Mouse (Mus musculus) CD4-positive helper T cell, adult 2 months (primary cell): ENCODE data around the gene Dlgap4.
A peak's percentile ranks its signal among the peaks of the same experiment; 100 is the strongest.

ENCODE experiments used
- DNase-seq: peaks from one replicate; pipeline ENCODE4 v3.0.0-alpha.2; 2012; ENCODE audit warnings: low read depth, missing footprints, low spot score

The Dlgap4 gene

DNA sequence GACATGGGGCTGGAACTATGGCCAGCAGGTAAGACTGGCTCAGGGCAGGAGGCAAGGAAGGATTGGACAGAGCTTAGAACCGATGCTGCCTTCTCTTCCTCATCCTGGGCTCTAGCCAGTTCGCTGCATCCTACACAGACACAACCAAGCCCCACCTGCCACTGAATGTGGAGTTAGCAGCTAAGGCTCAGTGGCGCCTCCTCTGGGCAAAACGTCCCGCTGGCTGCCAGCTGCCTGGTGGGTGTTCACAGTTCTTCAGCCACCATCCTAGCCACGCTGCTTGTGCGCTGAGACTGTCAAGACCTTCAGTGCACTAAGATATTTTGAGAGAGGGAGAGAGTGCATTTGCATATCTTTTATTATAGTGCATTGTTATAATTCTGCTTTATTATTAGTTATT lies 45.2 kb downstream of the Dlgap4 start:
- DNase-seq = no peak

DNA sequence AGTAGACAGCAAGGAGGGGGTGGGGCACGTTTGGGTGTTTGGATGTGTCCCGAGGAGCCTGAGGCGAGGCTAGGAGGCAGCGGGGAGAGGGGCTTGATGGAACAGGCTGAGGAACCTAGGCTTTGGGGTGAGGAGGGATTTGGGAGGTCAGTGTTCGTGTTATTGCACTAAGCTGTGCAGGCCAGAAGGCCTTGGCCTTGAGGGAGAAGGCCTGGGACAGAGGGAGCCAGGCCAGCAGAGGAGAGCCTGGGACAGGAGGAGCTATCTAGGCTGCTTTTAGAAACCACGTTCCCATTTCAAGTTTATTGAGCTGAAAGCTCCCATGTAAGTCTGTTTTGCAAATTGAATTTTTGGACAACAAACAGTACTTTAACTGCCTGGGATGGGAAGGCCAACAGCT lies 46.5 kb downstream of the Dlgap4 start:
- no peak for DNase-seq

DNA sequence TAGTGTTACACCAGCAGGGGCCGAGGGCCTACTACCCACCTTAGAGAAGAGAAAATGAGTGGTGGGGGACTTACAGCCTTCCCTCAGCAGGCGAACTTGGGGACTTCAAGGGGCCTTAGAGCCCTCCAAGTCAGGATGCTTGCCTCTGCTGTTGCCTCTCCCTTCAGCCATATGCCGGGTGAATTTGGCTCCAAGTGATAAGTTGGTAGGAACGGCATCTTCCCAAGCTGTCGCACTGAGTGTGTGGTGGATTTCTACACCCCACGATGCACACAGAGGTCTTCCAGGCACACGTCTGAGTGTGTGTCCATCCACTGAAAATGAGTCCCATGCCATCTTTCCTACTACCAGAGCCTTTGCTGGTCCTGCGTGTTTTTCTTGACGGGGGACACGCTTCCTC lies 49.7 kb downstream of the Dlgap4 start:
- no peak for DNase-seq

- no peak for DNase-seq
These were observed 50.9 kb downstream of the Dlgap4 start for GRCm38 (mm10) chr2:156664407-156664806.

- no peak for DNase-seq
These were observed 51.6 kb downstream of the Dlgap4 start for GRCm38 (mm10) chr2:156664993-156665518.

DNA sequence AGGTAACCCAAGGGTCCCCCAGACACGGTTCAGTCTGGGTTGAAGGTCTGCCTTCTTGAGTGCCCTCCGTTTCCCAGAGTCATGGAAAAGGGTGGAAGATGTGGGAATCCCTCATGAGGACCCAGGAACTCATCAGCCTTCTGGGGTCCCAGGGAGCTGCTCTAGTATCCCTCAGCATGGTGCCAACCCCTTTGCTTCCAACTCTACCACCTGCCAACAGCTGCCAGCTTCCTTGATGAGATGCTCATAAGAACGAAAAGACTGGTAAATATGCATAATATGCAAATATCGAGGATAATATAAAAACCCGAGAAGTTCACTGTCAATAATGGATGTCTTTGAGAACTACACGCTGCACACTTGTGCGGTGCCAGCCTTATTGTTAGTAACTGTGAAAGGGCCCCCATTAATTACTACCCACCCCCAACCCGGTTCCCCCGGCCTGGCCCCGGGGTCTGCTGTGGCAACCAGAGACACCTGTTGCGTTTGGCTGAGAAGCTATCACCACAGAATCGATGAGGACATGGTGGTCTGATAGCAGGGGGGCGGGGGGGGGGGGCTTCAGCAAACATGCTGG lies 52.2 kb downstream of the Dlgap4 start:
- no peak for DNase-seq

DNA sequence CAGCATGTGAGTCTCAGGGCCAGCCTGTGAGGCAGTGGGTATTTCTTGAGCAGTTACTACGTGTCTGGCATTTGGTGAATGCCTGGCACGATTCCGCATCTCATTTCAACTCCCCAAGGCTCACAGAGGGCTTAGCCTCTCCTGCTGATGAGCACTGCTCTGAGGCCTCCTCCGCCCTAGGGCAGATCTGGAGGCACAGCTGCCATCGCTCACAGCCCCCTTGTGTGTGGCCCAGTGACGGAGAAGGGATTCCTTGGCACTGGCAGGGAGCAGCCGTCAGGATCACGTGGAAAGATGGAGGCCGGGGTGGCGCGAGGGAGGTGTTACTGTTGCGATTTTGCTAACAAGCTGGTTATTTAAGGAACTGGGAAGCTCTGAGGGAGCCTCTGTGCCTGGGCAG lies 52.7 kb downstream of the Dlgap4 start:
- DNase-seq = no peak

DNA sequence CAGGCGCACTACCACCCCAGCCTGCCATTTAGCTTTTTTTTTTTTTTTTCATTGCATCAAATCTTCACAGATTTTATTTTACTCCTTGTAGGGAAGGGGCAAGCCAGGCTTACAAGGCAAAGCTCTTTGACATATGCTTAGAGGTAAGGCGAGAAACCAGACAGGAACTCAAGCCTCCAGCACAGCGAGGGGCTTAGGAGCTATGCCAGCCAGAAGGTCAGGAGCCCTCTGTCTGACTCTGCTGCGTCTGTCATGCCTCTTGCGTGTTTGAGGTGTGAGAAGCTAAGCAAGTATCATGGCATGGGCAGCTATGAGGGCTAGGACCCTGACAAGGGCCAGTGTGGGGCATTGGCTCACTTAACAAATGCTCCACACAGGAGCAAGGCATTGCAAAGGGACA lies 53.8 kb downstream of the Dlgap4 start:
- no peak for DNase-seq

DNA sequence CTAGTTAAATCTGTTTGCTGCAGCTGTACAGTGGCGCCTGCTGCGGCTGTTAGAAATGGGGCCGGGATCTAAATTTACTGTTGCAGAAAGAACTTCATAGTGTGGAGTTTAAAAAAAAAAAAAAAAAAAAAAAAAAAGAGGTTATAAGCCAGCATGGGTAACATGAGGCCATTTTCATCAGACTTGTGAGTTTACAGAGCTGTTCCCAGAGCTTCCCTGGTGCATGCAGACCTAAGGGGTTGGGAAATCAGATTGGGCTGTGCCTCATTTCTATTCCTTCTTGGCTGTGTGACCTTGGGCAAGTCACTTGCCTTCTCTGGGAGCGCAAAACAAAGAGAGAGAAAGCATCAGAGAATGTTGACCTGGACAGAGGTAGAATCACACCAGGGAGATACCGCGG lies 55.1 kb downstream of the Dlgap4 start:
- DNase-seq = no peak

DNA sequence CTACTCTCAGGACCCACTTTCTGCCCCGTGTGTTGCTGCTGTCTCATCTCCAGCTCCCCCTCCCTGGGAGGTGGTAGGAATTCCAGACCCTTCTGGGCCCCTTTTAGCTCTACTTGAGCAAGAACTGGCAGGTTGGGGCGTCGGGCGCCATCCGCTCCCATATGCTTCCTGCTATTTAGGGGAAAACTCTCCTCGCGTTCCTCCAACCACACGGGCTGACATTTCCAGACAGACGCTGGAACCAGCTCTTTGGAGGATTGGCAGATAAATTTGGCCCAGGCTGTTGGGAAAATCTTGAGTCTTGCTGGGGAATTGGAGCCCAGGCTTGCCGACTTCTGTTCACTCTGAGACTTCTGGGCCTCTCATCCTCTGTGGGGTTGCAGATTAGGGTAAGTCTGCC lies 59.8 kb downstream of the Dlgap4 start:
- DNase-seq = no peak

- DNase-seq = no peak
These were observed 60.6 kb downstream of the Dlgap4 start for GRCm38 (mm10) chr2:156673881-156674669.

DNA sequence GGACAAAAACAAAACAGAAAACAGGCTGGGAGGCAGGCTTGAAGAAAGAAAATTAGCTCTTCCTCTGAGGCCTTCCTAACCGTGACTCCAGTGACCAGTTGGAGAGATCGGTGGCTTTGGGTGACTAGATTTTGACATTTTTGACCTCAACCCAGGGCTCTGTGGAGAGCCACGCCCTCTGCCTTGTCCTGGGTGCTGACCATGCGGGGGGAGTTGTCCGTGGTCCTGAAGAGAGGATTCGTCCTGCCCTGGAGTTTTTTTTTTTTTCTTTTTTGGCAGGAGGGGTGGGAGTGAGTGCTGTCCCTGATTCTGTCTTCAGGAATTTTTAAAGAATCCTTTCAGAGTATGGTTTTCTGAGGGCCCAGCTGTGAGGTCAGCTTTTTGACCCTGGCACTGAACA lies 63.4 kb downstream of the Dlgap4 start:
- DNase-seq = no peak

GRCm38 (mm10) chr2:156678112-156678511 lies 64.6 kb downstream of the Dlgap4 start:
- DNase-seq = no peak

GRCm38 (mm10) chr2:156682965-156683364 lies 69.5 kb downstream of the Dlgap4 start:
- DNase-seq = peak; percentile 35

DNA sequence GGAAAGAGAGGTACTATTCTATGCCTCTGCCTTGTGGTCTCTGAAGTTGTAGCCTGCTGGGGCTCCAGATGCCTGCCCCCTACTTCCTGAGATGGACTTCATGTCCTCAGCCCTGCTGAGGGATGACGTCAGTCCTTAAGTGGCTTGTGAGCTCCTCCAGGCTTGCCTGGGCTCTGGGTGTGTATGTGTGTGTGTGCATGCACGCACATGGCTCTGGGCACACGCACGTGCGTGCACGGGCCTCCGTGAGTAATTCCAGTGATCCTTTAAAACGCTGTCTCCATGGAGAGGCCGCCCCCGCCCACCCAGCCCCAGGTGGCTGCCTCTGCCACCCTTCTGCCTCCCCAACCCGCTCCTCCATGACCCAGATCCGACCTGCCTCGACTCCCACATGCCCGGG lies 72.5 kb downstream of the Dlgap4 start:
- no peak for DNase-seq

DNA sequence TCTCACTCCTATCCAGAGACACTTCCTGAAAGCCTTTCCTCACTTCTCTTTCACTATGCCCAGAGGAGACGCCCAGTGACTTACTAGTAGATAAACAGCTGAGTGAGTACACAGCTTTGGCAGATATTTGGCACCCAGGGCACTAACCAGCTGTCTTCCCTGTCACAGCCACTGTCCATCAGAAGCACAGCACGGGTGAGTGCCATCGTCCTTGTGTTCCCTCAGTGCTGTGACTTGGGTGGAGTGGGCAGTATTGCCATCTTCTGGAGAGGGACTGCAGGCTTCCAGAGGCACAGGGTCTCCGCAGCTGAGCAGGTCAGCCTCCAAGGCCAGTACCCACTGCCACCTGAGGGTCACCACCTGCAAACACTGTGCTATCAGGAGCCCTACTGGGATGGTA lies 73.2 kb downstream of the Dlgap4 start:
- DNase-seq = no peak

DNA sequence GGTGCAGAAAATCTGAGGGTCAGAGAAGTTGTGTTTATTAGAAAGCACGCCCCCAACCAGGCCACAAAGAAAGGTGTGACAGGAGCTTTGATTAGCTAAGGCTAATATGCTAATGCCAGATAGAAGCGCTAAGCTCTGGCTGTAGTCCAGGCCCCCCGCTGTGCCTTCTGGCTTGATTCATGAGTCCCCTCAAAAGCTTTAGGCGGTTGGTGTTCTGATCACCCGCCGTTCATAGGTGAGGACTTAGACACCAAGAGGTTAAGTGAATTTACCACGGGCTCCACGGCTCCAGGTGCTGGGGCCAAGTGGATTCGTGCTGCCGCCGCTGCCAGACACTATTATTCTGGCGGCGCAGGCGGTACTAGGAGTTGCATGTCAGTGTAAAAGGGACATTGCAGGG lies 75.1 kb downstream of the Dlgap4 start:
- no peak for DNase-seq

- no peak for DNase-seq
These were observed 77.3 kb downstream of the Dlgap4 start for GRCm38 (mm10) chr2:156690833-156691232.

DNA sequence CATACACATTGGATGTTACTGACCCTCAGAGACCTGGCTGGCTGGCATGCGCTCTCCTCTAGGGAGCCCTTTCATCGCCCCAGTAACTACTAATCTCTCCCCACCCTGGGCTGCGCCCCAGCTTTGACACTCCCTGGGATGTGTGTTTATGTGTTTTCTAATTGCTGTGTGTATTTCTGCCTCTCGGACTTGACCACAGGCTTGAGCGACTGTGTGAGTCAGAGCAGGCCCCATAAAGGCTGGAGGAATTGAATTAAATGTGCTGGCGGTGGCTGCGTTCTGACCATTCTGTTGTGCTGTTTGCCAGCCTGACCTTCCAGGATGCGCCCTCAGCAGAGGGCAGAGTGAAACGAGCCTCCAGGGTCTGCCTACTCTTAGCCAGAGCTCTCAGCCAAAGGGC lies 78.2 kb downstream of the Dlgap4 start:
- no peak for DNase-seq

GRCm38 (mm10) chr2:156693241-156693807 lies 79.8 kb downstream of the Dlgap4 start:
- no peak for DNase-seq

GRCm38 (mm10) chr2:156697261-156697660 lies 83.8 kb downstream of the Dlgap4 start:
- DNase-seq = no peak

DNA sequence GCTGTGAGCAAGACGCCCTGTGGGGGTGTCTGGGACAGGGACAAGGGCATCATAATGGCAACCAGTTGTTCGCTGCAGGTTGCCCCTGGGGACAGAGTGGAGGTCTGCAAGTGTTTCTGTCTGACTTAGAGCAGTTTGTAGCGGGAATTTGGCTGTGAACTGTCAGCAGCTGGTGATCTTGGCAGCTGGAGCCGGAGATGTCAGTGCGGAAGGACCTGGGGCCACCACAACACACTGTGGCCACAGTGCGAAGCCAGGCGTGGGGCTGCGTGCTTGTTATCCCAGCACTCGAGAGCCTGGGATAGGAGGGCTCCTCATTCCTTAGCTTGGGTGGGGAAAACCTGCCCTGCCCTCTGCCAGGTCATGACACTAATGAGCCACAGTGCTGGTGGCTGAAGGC lies 84.7 kb downstream of the Dlgap4 start:
- DNase-seq = no peak

GRCm38 (mm10) chr2:156705473-156705872 lies 92.0 kb downstream of the Dlgap4 start:
- peak; percentile 73 for DNase-seq
